Mouse (Mus musculus) kidney, postnatal 0 days (tissue): Measurements from ENCODE around the gene Calm2. TPM values are rescaled to one million over a fixed set of nuclear protein-coding genes. Genes with fewer than 3 reads are reported as not detected.

Experiments
- ATAC-seq: fragments of 200-750 bp; cut with Nextera tagmentation; replicated peaks from 2 replicates; pipeline ENCODE4 v1.8.0; 2017; ENCODE audit warnings: low read depth, moderate number of reproducible peaks, moderate TSS enrichment, moderate library complexity; ENCODE audit not compliant: low FRiP score
- DNase-seq: peaks from one replicate; pipeline ENCODE4 v3.0.0-alpha.2; 2016; ENCODE audit warnings: low spot score
- H3K27ac ChIP-seq: fragments of 300-500 bp; sonication (generic); 2 replicates; pipeline ENCODE4 v1.5.1; 2014; ENCODE audit warnings: mild to moderate bottlenecking
- H3K27me3 ChIP-seq: fragments of 300-500 bp; sonication (generic); 2 replicates; pipeline ENCODE4 v1.6.1; 2014; ENCODE audit warnings: low read length, mixed read lengths; ENCODE audit not compliant: insufficient read depth
- H3K36me3 ChIP-seq: fragments of 300-500 bp; sonication (generic); 2 replicates; pipeline ENCODE4 v1.6.1; 2014; ENCODE audit warnings: low read length, mixed read lengths; ENCODE audit not compliant: insufficient read depth
- H3K4me1 ChIP-seq: fragments of 300-500 bp; sonication (generic); replicated peaks from 2 replicates; pipeline ENCODE4 v1.6.1; 2014; ENCODE audit warnings: antibody characterized with exemption, low read length, mixed read lengths; ENCODE audit not compliant: insufficient read depth
- H3K4me2 ChIP-seq: fragments of 300-500 bp; sonication (generic); 2 replicates; pipeline ENCODE4 v1.6.1; 2014; ENCODE audit warnings: mild to moderate bottlenecking, low read length, moderate library complexity, mixed read lengths
- H3K4me3 ChIP-seq: fragments of 300-500 bp; sonication (generic); replicated peaks from 2 replicates; pipeline ENCODE4 v1.5.1; 2014; ENCODE audit warnings: low read depth, low read length
- H3K9ac ChIP-seq: fragments of 300-500 bp; sonication (generic); 2 replicates; pipeline ENCODE4 v1.6.1; 2014; ENCODE audit warnings: low read depth, low read length
- H3K9me3 ChIP-seq: fragments of 300-500 bp; sonication (generic); replicated peaks from 2 replicates; pipeline ENCODE4 v1.6.1; 2016; ENCODE audit warnings: low read length, inconsistent platforms, mixed read lengths
- CTCF ChIP-seq: IDR thresholded peaks from 2 replicates; pipeline ENCODE4 v1.5.1; 2016; ENCODE audit warnings: antibody characterized with exemption, low read depth, mild to moderate bottlenecking, moderate library complexity
- WGBS: fragments of 180-500 bp; shearing (Covaris S2); extraction: QIAGEN DNeasy Blood & Tissue Kit; methylation state at CpG from one replicate; pipeline ENCODE4 v1.1.7; 2014; 5-methylcytosine and 5-hydroxymethylcytosine counted together
- polyA plus RNA-seq: library from polyadenylated mRNA; unstranded; fragments of >200 nt; fragmentation: Nextera tagmentation; extraction: Ambion mirVana; gene quantifications from 2 replicates; pipeline ENCODE4 v1.2.1, GENCODE M21; 2015

Gene Calm2
- polyA plus RNA-seq, 1 experiment from 2014 or later, result 1,007 TPM

DNA sequence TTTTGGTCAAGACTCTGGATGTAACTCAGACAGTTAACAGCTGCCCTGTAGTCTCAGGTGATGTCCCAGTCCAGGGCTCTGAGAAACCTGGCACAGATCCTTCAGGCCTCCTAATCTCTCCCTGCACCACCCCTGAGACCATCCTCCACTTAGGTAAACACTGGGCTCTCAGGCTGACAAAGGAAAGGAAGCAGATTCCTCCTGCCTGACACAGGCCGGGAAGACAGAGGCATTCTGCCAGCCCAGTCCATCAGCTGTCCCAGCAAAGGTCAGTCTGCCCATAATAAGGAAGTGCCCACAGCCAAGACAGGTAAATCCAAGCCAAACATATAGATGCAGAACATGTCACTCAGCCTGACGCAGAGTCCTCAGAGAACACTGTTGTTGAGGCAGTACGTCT is 36.1 kb upstream of the Calm2 start:
- no peak for TF ChIP-seq CTCF
- no peak overlapping the region for H3K4me2 ChIP-seq
- no peak for DNase-seq
- no peak overlapping the region for H3K27ac ChIP-seq
- H3K27me3 ChIP-seq, result no peaks in the 10 kb centered on the region
- WGBS, result 63% methylated on average over 3 of the region's 3 CpGs
- H3K36me3 ChIP-seq, result no peaks in the 10 kb centered on the region
- no peak overlapping the region for H3K9ac ChIP-seq
- H3K4me1 ChIP-seq, result no peaks in the 10 kb centered on the region
- H3K4me3 ChIP-seq, result no peak overlapping the region
- no peaks in the 10 kb centered on the region for H3K9me3 ChIP-seq
- no peak for ATAC-seq

DNA sequence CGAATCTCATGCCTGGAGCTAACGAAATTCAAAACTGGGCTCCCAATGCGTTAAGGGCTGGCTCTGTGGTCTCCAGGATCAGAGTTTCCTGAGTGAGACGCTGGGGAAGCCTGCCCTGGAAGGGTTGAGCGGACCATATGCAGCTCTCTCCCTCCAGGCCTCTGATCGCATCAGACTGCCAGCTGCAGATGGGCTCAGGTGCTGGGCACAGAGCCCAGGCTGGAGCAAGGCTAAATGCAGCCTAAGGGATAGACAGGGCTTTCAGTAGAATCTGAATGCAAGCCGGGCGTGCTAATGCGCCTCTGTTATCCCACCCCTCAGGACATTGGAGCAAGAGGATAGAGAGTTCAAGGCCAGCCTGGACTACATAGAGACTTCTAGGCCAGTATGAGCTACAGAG is 31.8 kb upstream of the Calm2 start:
- TF ChIP-seq CTCF, result no peak
- H3K9ac ChIP-seq, result no peak overlapping the region
- WGBS, result 68% methylated on average over 9 of the region's 9 CpGs

DNA sequence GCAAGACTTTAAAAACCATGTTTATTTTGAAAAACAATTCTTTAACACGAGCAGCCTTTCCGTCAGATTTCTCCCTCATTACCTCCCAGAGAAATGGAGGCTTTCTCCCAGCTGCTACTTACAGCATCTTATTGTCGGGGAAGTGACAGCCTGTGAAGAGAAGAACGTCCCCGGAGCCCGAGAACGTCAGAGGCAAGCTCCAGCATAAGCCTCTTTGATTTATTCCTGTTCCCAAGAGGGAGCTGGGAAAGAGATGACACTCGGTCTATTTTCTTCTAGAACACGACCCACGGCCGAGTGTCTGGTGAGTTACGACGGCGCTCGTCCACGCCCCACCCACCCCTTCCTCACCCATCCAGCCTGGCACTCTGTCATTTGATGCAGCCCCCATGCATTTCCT is 30.9 kb upstream of the Calm2 start:
- Histone ChIP-seq H3K4me1 (peaks cover 21% of the 10 kb centered on the region), H3K9me3 (no peaks in the 10 kb centered on the region), H3K27ac (no peak overlapping the region), H3K36me3 (no peaks in the 10 kb centered on the region), H3K4me2 (no peak overlapping the region), H3K9ac (no peak overlapping the region), H3K4me3 (no peak overlapping the region), H3K27me3 (no peaks in the 10 kb centered on the region)
- DNase-seq (peak; percentile 21), ATAC-seq (no peak)
- no peak for TF ChIP-seq CTCF
- WGBS, result 33% methylated on average over 16 of the region's 16 CpGs

More for the DNA sequence above, 31.8 kb upstream of the Calm2 start:
- no peak overlapping the region for H3K4me3 ChIP-seq
- DNase-seq, result no peak
- ATAC-seq, result no peak
- H3K4me1 ChIP-seq, result peaks cover 16% of the 10 kb centered on the region
- H3K4me2 ChIP-seq, result no peak overlapping the region
- H3K9me3 ChIP-seq, result no peaks in the 10 kb centered on the region
- H3K27ac ChIP-seq, result no peak overlapping the region
- H3K36me3 ChIP-seq, result no peaks in the 10 kb centered on the region
- no peaks in the 10 kb centered on the region for H3K27me3 ChIP-seq

DNA sequence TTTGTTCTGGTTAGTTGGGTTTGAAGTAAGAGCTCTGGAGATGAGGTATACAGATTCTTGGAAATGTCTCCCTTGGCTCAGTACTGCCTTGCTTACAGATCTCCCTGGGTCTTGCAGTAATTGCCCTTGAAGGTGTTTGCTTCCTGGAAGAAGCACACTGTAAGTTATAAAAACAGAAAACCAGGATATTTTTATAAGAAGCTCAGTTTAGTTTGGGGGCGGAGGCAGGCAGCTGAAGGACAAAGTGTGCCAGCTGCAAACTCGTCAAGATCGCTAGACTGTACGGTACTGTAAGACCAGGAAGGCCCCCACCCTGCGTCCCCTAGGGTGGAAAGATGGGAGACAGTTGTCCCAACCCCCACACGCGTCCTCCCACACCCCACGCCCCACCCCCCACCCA is 28.6 kb upstream of the Calm2 start:
- H3K36me3 ChIP-seq, result no peaks in the 10 kb centered on the region
- no peaks in the 10 kb centered on the region for H3K27me3 ChIP-seq
- H3K4me3 ChIP-seq, result no peak overlapping the region
- H3K4me1 ChIP-seq, result peaks cover 21% of the 10 kb centered on the region
- no peak overlapping the region for H3K27ac ChIP-seq
- TF ChIP-seq CTCF, result no peak
- 32% methylated on average over 8 of the region's 8 CpGs for WGBS
- no peak for ATAC-seq
- no peak overlapping the region for H3K4me2 ChIP-seq
- DNase-seq, result peak; percentile 4
- no peak overlapping the region for H3K9ac ChIP-seq
- no peaks in the 10 kb centered on the region for H3K9me3 ChIP-seq

DNA sequence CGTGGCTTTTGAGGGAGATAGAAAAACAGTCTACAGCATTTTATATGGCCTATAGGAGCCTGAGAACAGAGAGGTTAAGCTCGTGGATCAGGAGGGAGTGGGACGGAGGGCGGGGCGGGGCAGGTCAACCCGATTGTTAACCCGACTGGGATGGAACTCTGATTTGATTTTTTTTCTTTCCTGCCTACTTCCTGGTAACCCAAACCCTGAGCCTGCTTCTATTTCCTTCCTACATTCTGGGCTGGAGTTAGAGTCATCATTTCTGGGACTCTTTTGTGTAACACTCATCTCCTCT is 27.7 kb upstream of the Calm2 start:
- Histone ChIP-seq H3K9me3 (no peaks in the 10 kb centered on the region), H3K4me1 (peaks cover 21% of the 10 kb centered on the region), H3K9ac (0 out of 2 replicates have a peak overlapping the region, but pooled peaks have one; percentile 43), H3K27me3 (no peaks in the 10 kb centered on the region), H3K27ac (0 out of 2 replicates have a peak overlapping the region, but pooled peaks have one; percentile 10), H3K4me2 (peak overlapping the region; percentile 62), H3K4me3 (peak overlapping the region; percentile 26), H3K36me3 (no peaks in the 10 kb centered on the region)
- no peak for TF ChIP-seq CTCF
- DNase-seq, result peak; percentile 51
- peak; percentile 21; the same call in 1 of the 2 replicates for ATAC-seq
- WGBS, result 7% methylated on average over 7 of the region's 7 CpGs

DNA sequence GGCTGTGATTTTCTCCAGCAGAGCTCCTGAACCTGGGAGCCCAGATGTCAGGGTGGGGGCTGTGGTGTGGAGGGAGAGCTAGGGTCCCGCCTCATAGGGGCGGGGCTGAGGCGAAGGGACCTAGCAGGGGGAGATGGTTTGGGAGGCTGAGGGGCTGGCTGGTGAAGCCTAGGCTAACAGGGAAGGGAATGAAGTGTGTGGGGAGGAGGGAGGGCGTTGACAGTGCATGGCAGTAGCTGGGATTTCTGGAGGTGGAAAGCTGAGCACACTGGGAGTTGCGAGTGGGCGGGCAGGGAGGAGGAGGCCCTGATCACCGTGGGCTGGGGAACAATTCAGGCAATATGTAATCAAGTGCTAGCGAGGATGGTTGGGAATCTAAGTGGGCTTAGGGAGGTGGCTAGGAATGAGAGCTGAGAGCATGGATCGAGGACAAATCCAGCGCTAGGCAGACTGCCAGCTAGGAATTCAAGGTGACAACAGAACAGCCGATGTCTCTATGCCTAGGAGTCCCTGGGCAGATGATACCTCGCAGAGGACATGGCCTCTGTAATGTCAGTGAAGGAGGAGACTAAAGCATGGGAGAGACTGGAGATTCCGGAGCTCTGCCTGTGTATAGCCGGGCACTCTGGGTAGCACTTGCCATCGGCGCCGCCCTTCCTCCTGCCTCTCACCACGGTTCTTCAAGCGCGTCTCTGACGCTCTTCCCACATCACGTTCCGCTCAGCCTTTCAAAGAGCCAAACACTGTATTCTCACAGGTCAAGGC is 27.2 kb upstream of the Calm2 start:
- WGBS, result under 1% methylated on average over 23 of the region's 23 CpGs

More for the DNA sequence above, 27.2 kb upstream of the Calm2 start:
- H3K9me3 ChIP-seq, result no peaks in the 10 kb centered on the region
- H3K36me3 ChIP-seq, result no peaks in the 10 kb centered on the region
- DNase-seq, result peak; percentile 57
- peak overlapping the region; percentile 62 for H3K4me2 ChIP-seq
- ATAC-seq, result peak; percentile 67; the same call in 1 of the 2 replicates
- peaks cover 21% of the 10 kb centered on the region for H3K4me1 ChIP-seq
- 0 out of 2 replicates have a peak overlapping the region, but pooled peaks have one; percentile 43 for H3K9ac ChIP-seq
- peak overlapping the region; percentile 26 for H3K4me3 ChIP-seq
- TF ChIP-seq CTCF, result no peak
- peak overlapping the region; percentile 48 for H3K27ac ChIP-seq
- no peaks in the 10 kb centered on the region for H3K27me3 ChIP-seq
